Mouse (Mus musculus) hindbrain, embryonic 16.5 days (tissue): ENCODE measurements at regions not wholly inside any gene's neighbourhood (a gene's known extent, or its start where the extent isn't known, plus 50 kb on each side); places are given as distances from the start of the nearest gene placed in this dataset.

Source experiments
- ATAC-seq: fragments of 200-750 bp; cut with Nextera tagmentation; 2 replicates; pipeline ENCODE4 v1.8.0; 2017; ENCODE audit warnings: moderate TSS enrichment, moderate library complexity
- H3K27ac ChIP-seq: fragments of 300-500 bp; sonication (generic); 2 replicates; pipeline ENCODE4 v1.5.1; 2014; ENCODE audit warnings: low read depth, mild to moderate bottlenecking, control low read depth, low read length, moderate library complexity
- H3K27me3 ChIP-seq: fragments of 300-500 bp; sonication (generic); replicated peaks from 2 replicates; pipeline ENCODE4 v1.6.1; 2014; ENCODE audit warnings: low read length; ENCODE audit not compliant: control insufficient read depth, insufficient read depth
- H3K36me3 ChIP-seq: fragments of 300-500 bp; sonication (generic); 2 replicates; pipeline ENCODE4 v1.6.1; 2014; ENCODE audit warnings: mild to moderate bottlenecking, low read length, moderate library complexity, mixed read lengths; ENCODE audit not compliant: control insufficient read depth, insufficient read depth
- H3K4me1 ChIP-seq: fragments of 300-500 bp; sonication (generic); 2 replicates; pipeline ENCODE4 v1.6.1; 2014; ENCODE audit warnings: low read depth, low read length; ENCODE audit not compliant: control insufficient read depth, insufficient read depth
- H3K4me2 ChIP-seq: fragments of 300-500 bp; sonication (generic); 2 replicates; pipeline ENCODE4 v1.6.1; 2014; ENCODE audit warnings: mild to moderate bottlenecking, low read length, control low read depth, moderate library complexity
- H3K4me3 ChIP-seq: fragments of 300-500 bp; sonication (generic); 2 replicates; pipeline ENCODE4 v1.5.1; 2014; ENCODE audit warnings: mild to moderate bottlenecking, low read length, control low read depth, moderate library complexity
- H3K9ac ChIP-seq: fragments of 300-500 bp; sonication (generic); 2 replicates; pipeline ENCODE4 v1.6.1; 2014; ENCODE audit warnings: low read depth, mild to moderate bottlenecking, control low read depth, low read length, moderate library complexity
- H3K9me3 ChIP-seq: fragments of 300-500 bp; sonication (generic); 2 replicates; pipeline ENCODE4 v1.6.1; 2014; ENCODE audit warnings: mild to moderate bottlenecking, low read length, moderate library complexity; ENCODE audit not compliant: control insufficient read depth
- WGBS: fragments of 180-500 bp; shearing (Covaris S2); extraction: QIAGEN DNeasy Blood & Tissue Kit; methylation state at CpG from one replicate; pipeline ENCODE4 v1.1.7; 2014; 5-methylcytosine and 5-hydroxymethylcytosine counted together

- Histone ChIP-seq H3K9me3 (no peaks in the 10 kb centered on the region), H3K27ac (no peak overlapping the region), H3K4me3 (peak overlapping the region; percentile 42), H3K4me1 (peaks cover 16% of the 10 kb centered on the region), H3K4me2 (peak overlapping the region; percentile 82), H3K27me3 (peaks cover 4% of the 10 kb centered on the region; the same call in 1 of the 2 replicates), H3K36me3 (no peaks in the 10 kb centered on the region), H3K9ac (peak overlapping the region; percentile 59)
- peak; percentile 83 for ATAC-seq
- under 1% methylated on average over 20 of the region's 20 CpGs for WGBS
Measured at GRCm38 (mm10) chr12:54313211-54313845, 109.7 kb upstream of the Egln3 start.

- WGBS: 17% methylated on average over 14 of the region's 14 CpGs
- H3K4me2 ChIP-seq: peak overlapping the region; percentile 82
- H3K36me3 ChIP-seq: no peaks in the 10 kb centered on the region
- H3K27me3 ChIP-seq: peaks cover 4% of the 10 kb centered on the region; the same call in 1 of the 2 replicates
- H3K27ac ChIP-seq: no peak overlapping the region
- ATAC-seq: no peak
- peaks cover 16% of the 10 kb centered on the region for H3K4me1 ChIP-seq
- peak overlapping the region; percentile 59 for H3K9ac ChIP-seq
- peak overlapping the region; percentile 42 for H3K4me3 ChIP-seq
- no peaks in the 10 kb centered on the region for H3K9me3 ChIP-seq
Measured at GRCm38 (mm10) chr12:54312522-54313210, 109.0 kb upstream of the Egln3 start.

- WGBS: 57% methylated on average over 4 of the region's 4 CpGs
- no peak overlapping the region for H3K9ac ChIP-seq
- H3K27ac ChIP-seq: no peak overlapping the region
- no peak for ATAC-seq
- H3K4me3 ChIP-seq: no peak overlapping the region
- no peaks in the 10 kb centered on the region for H3K9me3 ChIP-seq
- H3K4me2 ChIP-seq: no peak overlapping the region
- H3K27me3 ChIP-seq: peaks cover 4% of the 10 kb centered on the region; the same call in 1 of the 2 replicates
- H3K36me3 ChIP-seq: no peaks in the 10 kb centered on the region
- peaks cover 13% of the 10 kb centered on the region for H3K4me1 ChIP-seq
Measured at GRCm38 (mm10) chr12:54311896-54312521, 108.3 kb upstream of the Egln3 start.

GRCm38 (mm10) chr12:54309874-54310273 lies 106.2 kb upstream of the Egln3 start:
- Histone ChIP-seq H3K27ac (no peak overlapping the region), H3K36me3 (no peaks in the 10 kb centered on the region), H3K27me3 (peaks cover 2% of the 10 kb centered on the region; the same call in 1 of the 2 replicates), H3K9me3 (no peaks in the 10 kb centered on the region), H3K4me3 (no peak overlapping the region), H3K4me2 (no peak overlapping the region), H3K4me1 (peaks cover 10% of the 10 kb centered on the region), H3K9ac (no peak overlapping the region)
- 73% methylated on average over 4 of the region's 4 CpGs for WGBS
- no peak for ATAC-seq

- Histone ChIP-seq H3K4me3 (no peak overlapping the region), H3K4me1 (peaks cover 10% of the 10 kb centered on the region), H3K36me3 (no peaks in the 10 kb centered on the region), H3K4me2 (no peak overlapping the region), H3K9ac (no peak overlapping the region), H3K27ac (no peak overlapping the region), H3K9me3 (no peaks in the 10 kb centered on the region), H3K27me3 (peaks cover 2% of the 10 kb centered on the region; the same call in 1 of the 2 replicates)
- no peak for ATAC-seq
- WGBS: 88% methylated on average over 6 of the region's 6 CpGs
Measured at GRCm38 (mm10) chr12:54309219-54309618, 105.6 kb upstream of the Egln3 start.

GRCm38 (mm10) chr12:54305135-54305630 lies 101.5 kb upstream of the Egln3 start:
- no peak overlapping the region for H3K4me2 ChIP-seq

GRCm38 (mm10) chr12:54303746-54304145 lies 100.1 kb upstream of the Egln3 start:
- WGBS: 83% methylated on average over 8 of the region's 8 CpGs
- H3K27ac ChIP-seq: no peak overlapping the region
- H3K36me3 ChIP-seq: no peaks in the 10 kb centered on the region
- H3K9ac ChIP-seq: no peak overlapping the region
- H3K27me3 ChIP-seq: no peaks in the 10 kb centered on the region
- no peak for ATAC-seq
- no peak overlapping the region for H3K4me3 ChIP-seq
- no peaks in the 10 kb centered on the region for H3K4me1 ChIP-seq
- no peaks in the 10 kb centered on the region for H3K9me3 ChIP-seq
- H3K4me2 ChIP-seq: no peak overlapping the region

More at GRCm38 (mm10) chr12:54305135-54305630, 101.5 kb upstream of the Egln3 start:
- no peak overlapping the region for H3K9ac ChIP-seq
- H3K27me3 ChIP-seq: no peaks in the 10 kb centered on the region
- H3K36me3 ChIP-seq: no peaks in the 10 kb centered on the region
- no peaks in the 10 kb centered on the region for H3K9me3 ChIP-seq
- H3K4me3 ChIP-seq: no peak overlapping the region
- no peak overlapping the region for H3K27ac ChIP-seq
- WGBS: 88% methylated on average over 9 of the region's 9 CpGs
- H3K4me1 ChIP-seq: no peaks in the 10 kb centered on the region
- ATAC-seq: no peak

- no peak overlapping the region for H3K27ac ChIP-seq
- no peaks in the 10 kb centered on the region for H3K36me3 ChIP-seq
- no peak overlapping the region for H3K4me2 ChIP-seq
- 60% methylated on average over 5 of the region's 5 CpGs for WGBS
- H3K9me3 ChIP-seq: no peaks in the 10 kb centered on the region
- no peak overlapping the region for H3K4me3 ChIP-seq
- ATAC-seq: no peak
- no peaks in the 10 kb centered on the region for H3K4me1 ChIP-seq
- no peak overlapping the region for H3K9ac ChIP-seq
- H3K27me3 ChIP-seq: no peaks in the 10 kb centered on the region
Measured at GRCm38 (mm10) chr12:54299506-54299905, 95.8 kb upstream of the Egln3 start.

- H3K4me1 ChIP-seq: peaks cover under 1% of the 10 kb centered on the region; the same call in 1 of the 2 replicates
- WGBS: 68% methylated on average over 2 of the region's 2 CpGs
- H3K4me3 ChIP-seq: no peak overlapping the region
- H3K4me2 ChIP-seq: no peak overlapping the region
- no peaks in the 10 kb centered on the region for H3K27me3 ChIP-seq
- H3K36me3 ChIP-seq: no peaks in the 10 kb centered on the region
- no peak for ATAC-seq
- no peaks in the 10 kb centered on the region for H3K9me3 ChIP-seq
- no peak overlapping the region for H3K9ac ChIP-seq
- no peak overlapping the region for H3K27ac ChIP-seq
Measured at GRCm38 (mm10) chr12:54293248-54293647, 89.6 kb upstream of the Egln3 start.
